Mouse (Mus musculus): Measurements from ENCODE around the gene Btbd3. TPM values are rescaled to one million over a fixed set of nuclear protein-coding genes. Genes with fewer than 3 reads are reported as not detected.

Gene Btbd3
- polyA plus RNA-seq, 1 experiment from 2014 or later = 23.7 TPM

DNA sequence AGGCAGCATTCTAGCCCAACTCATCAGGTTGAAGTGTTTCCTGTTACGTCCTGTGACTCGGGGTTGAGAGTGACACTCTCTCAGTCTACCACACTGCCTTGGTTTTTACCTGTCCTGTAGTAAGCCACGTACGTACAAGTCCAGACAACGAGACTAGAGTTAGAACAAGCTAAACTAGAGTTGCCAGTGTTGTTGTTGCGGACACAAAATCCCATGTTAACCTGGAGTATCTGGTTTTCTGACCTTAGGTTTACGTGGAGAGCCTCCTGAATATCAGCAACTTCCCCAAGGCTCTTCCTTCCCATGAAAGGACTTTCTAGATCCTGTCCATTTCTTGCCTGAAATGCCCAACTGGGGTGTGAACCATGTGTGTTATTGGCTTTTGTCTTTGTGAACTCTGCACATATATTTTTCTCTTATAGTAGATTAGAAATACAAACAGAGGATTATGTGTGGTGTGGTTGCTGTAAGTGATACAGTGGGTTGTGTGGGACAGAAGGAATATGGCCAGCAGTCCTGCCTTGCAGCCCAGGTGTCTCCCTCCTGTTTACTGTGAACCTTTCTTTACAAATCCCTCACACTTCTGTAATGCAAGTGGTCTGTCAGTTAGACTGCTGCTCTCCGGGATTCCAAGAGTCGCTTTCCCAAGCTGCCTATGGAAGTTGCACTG lies 17.2 kb downstream of the Btbd3 start:
- WGBS = 48% methylated on average over 9 of the region's 9 CpGs
- Histone ChIP-seq H3K4me3 (ENCODE audit: low read depth, low read length) (no peak overlapping the region), H3K9me3 (ENCODE audit: control insufficient read depth, low read length) (no peaks in the 10 kb centered on the region), H3K36me3 (ENCODE audit: control insufficient read depth, insufficient read depth, low read length) (no peaks in the 10 kb centered on the region), H3K9ac (ENCODE audit: low read length) (no peak overlapping the region), H3K4me2 (replicated peaks; ENCODE audit: low read depth) (peak overlapping the region; percentile 5; the same call in 1 of the 2 replicates), H3K27ac (replicated peaks) (peak overlapping the region; percentile 90), H3K27me3 (ENCODE audit: control insufficient read depth, insufficient read depth, low read length) (no peaks in the 10 kb centered on the region), H3K4me1 (replicated peaks; ENCODE audit: control insufficient read depth, insufficient read depth) (peaks cover 9% of the 10 kb centered on the region)
- DNase-seq (ENCODE audit: low spot score) (peak; percentile 49), ATAC-seq (ENCODE audit: low FRiP score, low TSS enrichment) (peak; percentile 76)
- TF ChIP-seq CTCF (IDR thresholded peaks at IDR 0.05; ENCODE audit: low read depth) (no peak), EP300 (optimal IDR thresholded peaks at IDR 0.05) (peak; percentile 75)

- DNase-seq (ENCODE audit: low spot score) (no peak), ATAC-seq (ENCODE audit: low FRiP score, low TSS enrichment) (peak; percentile 88)
- Histone ChIP-seq H3K9me3 (ENCODE audit: control insufficient read depth, low read length) (no peaks in the 10 kb centered on the region), H3K27ac (replicated peaks) (peak overlapping the region; percentile 90), H3K27me3 (ENCODE audit: control insufficient read depth, insufficient read depth, low read length) (no peaks in the 10 kb centered on the region), H3K4me2 (replicated peaks; ENCODE audit: low read depth) (peak overlapping the region; percentile 5; the same call in 1 of the 2 replicates), H3K36me3 (ENCODE audit: control insufficient read depth, insufficient read depth, low read length) (no peaks in the 10 kb centered on the region), H3K9ac (ENCODE audit: low read length) (no peak overlapping the region), H3K4me3 (ENCODE audit: low read depth, low read length) (no peak overlapping the region), H3K4me1 (replicated peaks; ENCODE audit: control insufficient read depth, insufficient read depth) (peaks cover 9% of the 10 kb centered on the region)
- TF ChIP-seq EP300 (optimal IDR thresholded peaks at IDR 0.05) = no peak
- no peak for TF ChIP-seq CTCF (IDR thresholded peaks at IDR 0.05; ENCODE audit: low read depth)
- 46% methylated on average over 5 of the region's 5 CpGs for WGBS
These were observed 17.7 kb downstream of the Btbd3 start for GRCm38 (mm10) chr2:138274086-138274485.

DNA sequence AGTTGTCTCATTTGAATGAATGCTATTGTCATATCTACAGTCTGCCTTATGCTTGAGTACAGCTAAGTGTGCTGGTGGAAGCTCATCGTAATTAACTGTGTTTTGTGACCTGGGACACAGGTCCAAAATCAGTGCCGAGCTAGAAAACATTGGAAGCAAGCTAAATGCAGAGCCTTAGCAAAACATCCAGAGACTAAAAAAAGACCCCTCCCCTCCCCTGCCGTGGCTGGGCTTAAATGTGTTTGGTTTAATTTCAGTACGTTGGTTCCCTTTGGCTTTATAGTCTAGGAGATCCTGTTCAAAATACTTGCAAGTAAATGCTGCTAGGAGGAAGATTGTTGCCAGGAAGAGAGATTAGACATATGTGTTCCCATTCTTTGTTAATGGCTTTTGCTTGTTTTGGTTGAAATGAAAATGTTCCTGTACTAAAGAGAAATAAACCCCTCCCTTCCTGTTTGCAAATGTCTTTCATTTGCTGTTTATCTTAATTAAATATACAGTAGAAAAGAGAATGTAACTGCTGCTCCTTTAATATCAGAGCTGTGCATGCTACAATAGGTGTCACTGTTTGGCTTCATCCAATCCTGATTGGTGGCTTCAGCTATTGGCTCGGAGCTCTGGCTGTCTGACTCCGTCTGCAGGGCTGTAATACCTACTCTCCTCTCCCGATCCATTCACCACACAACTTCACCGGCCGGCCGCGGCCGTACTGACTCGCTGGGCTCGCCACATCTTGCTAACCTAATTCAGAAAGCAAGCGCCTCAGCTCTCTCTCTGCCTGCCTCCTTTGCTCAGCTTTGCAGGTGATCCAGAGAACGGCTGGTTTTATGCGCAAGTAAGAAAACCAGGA lies 21.7 kb downstream of the Btbd3 start:
- TF ChIP-seq EP300 (optimal IDR thresholded peaks at IDR 0.05) (peak; percentile 56), CTCF (IDR thresholded peaks at IDR 0.05; ENCODE audit: low read depth) (peak; percentile 42; the same call in 1 of the 2 replicates)
- H3K9ac ChIP-seq (ENCODE audit: low read length) = peak overlapping the region; percentile 63
- H3K4me1 ChIP-seq (replicated peaks; ENCODE audit: control insufficient read depth, insufficient read depth) = peaks cover 9% of the 10 kb centered on the region
- DNase-seq (ENCODE audit: low spot score) (peak; percentile 91), ATAC-seq (ENCODE audit: low FRiP score, low TSS enrichment) (peak; percentile 93)
- no peaks in the 10 kb centered on the region for H3K27me3 ChIP-seq (ENCODE audit: control insufficient read depth, insufficient read depth, low read length)
- H3K9me3 ChIP-seq (ENCODE audit: control insufficient read depth, low read length) = no peaks in the 10 kb centered on the region
- peak overlapping the region; percentile 86 for H3K27ac ChIP-seq (replicated peaks)
- WGBS = 6% methylated on average over 17 of the region's 17 CpGs
- H3K36me3 ChIP-seq (ENCODE audit: control insufficient read depth, insufficient read depth, low read length) = no peaks in the 10 kb centered on the region
- peak overlapping the region; percentile 53 for H3K4me2 ChIP-seq (replicated peaks; ENCODE audit: low read depth)
- H3K4me3 ChIP-seq (ENCODE audit: low read depth, low read length) = peak overlapping the region; percentile 58

- Histone ChIP-seq H3K9ac (ENCODE audit: low read length) (peak overlapping the region; percentile 63), H3K4me3 (ENCODE audit: low read depth, low read length) (peak overlapping the region; percentile 58), H3K36me3 (ENCODE audit: control insufficient read depth, insufficient read depth, low read length) (0 out of 2 replicates have a peak, but pooled peaks cover 4% of the 10 kb centered on the region), H3K27me3 (ENCODE audit: control insufficient read depth, insufficient read depth, low read length) (no peaks in the 10 kb centered on the region), H3K9me3 (ENCODE audit: control insufficient read depth, low read length) (no peaks in the 10 kb centered on the region), H3K4me2 (replicated peaks; ENCODE audit: low read depth) (peak overlapping the region; percentile 53), H3K4me1 (replicated peaks; ENCODE audit: control insufficient read depth, insufficient read depth) (peaks cover 9% of the 10 kb centered on the region), H3K27ac (replicated peaks) (peak overlapping the region; percentile 86)
- no peak for ATAC-seq (ENCODE audit: low FRiP score, low TSS enrichment)
- WGBS = 35% methylated on average over 15 of the region's 15 CpGs
- DNase-seq (ENCODE audit: low spot score) = peak; percentile 25
- no peak for TF ChIP-seq CTCF (IDR thresholded peaks at IDR 0.05; ENCODE audit: low read depth)
- TF ChIP-seq EP300 (optimal IDR thresholded peaks at IDR 0.05) = no peak
These were observed 22.7 kb downstream of the Btbd3 start for GRCm38 (mm10) chr2:138278853-138279640.

- TF ChIP-seq CTCF (IDR thresholded peaks at IDR 0.05; ENCODE audit: low read depth) = peak; percentile 42
- no peak for TF ChIP-seq EP300 (optimal IDR thresholded peaks at IDR 0.05)
- 0 out of 2 replicates have a peak, but pooled peaks cover 4% of the 10 kb centered on the region for H3K36me3 ChIP-seq (ENCODE audit: control insufficient read depth, insufficient read depth, low read length)
- WGBS = 11% methylated on average over 11 of the region's 11 CpGs
- H3K4me3 ChIP-seq (ENCODE audit: low read depth, low read length) = peak overlapping the region; percentile 58
- ATAC-seq (ENCODE audit: low FRiP score, low TSS enrichment) = peak; percentile 28; the same call in 1 of the 2 replicates
- peak overlapping the region; percentile 53 for H3K4me2 ChIP-seq (replicated peaks; ENCODE audit: low read depth)
- peak overlapping the region; percentile 63 for H3K9ac ChIP-seq (ENCODE audit: low read length)
- peak; percentile 59 for DNase-seq (ENCODE audit: low spot score)
- H3K27ac ChIP-seq (replicated peaks) = peak overlapping the region; percentile 86
- H3K27me3 ChIP-seq (ENCODE audit: control insufficient read depth, insufficient read depth, low read length) = no peaks in the 10 kb centered on the region
- peaks cover 8% of the 10 kb centered on the region for H3K4me1 ChIP-seq (replicated peaks; ENCODE audit: control insufficient read depth, insufficient read depth)
- no peaks in the 10 kb centered on the region for H3K9me3 ChIP-seq (ENCODE audit: control insufficient read depth, low read length)
These were observed 23.3 kb downstream of the Btbd3 start for GRCm38 (mm10) chr2:138279641-138280040.
